Mouse (Mus musculus) erythroblast, embryonic 14.5 days (primary cell): ENCODE results near the gene Opn4.

Experiments used
- GATA1 ChIP-seq: IDR thresholded peaks from 2 replicates; pipeline ENCODE4 v1.6.1; 2012; ENCODE audit warnings: low read length, inconsistent platforms, mixed read lengths
- TAL1 ChIP-seq: IDR thresholded peaks from 3 replicates; pipeline ENCODE4 v1.6.1; 2012; ENCODE audit warnings: low read length, inconsistent platforms, mixed read lengths

DNA sequence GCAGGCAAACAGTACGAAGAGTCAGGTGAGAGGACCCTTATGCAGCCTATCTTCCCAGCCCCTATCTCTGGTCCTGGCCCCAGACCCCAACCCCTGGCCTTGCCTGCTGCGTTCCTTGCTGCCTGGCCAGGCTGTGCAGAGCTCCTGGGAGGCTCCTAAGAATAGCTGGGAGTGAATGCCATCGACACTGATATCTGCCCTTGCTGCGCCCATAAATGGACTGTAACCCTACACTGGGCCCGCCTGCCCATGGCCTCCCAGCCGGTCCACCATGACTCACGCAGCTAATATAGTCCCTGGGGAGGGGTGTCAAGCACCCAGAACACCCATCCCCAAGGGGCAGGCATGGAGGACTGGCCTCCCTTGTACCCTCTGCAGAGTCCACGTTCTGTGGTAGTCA, 11.4 kb downstream of the Opn4 start, which contains the start of gene Ldb3:
- TF ChIP-seq GATA1 (no peak), TAL1 (no peak)
